Mouse (Mus musculus): Measurements from ENCODE around the gene Nsmce3. TPM values are rescaled to one million over a fixed set of nuclear protein-coding genes. Genes with fewer than 3 reads are reported as not detected.

Gene Nsmce3
- polyA plus RNA-seq (2015; fragmentation: Nextera tagmentation; extraction: Ambion mirVana): 10.3 and 11.5 TPM in 2 replicates

GRCm38 (mm10) chr7:64872743-64873241 is at the start of gene Nsmce3:
Nsmce3 (minus strand) TSS chr7:64872997.
- no peaks in the 10 kb centered on the region for H3K9me3 ChIP-seq (replicated peaks; ENCODE audit: control insufficient read depth, low read length, poor library complexity, severe bottlenecking)
- H3K4me2 ChIP-seq (ENCODE audit: low read length): peak within 1 kb of the TSS; percentile 80
- H3K27ac ChIP-seq (ENCODE audit: low read length): peak within 1 kb of the TSS; percentile 96
- H3K36me3 ChIP-seq (ENCODE audit: control insufficient read depth, insufficient read depth, low read length): no peaks in the 10 kb centered on the region
- under 1% methylated on average over 56 of the region's 57 CpGs for WGBS
- peak within 1 kb of the TSS; percentile 86 for H3K4me3 ChIP-seq (ENCODE audit: low read depth, low read length)
- peak; percentile 96 for ATAC-seq
- no peaks in the 10 kb centered on the region for H3K27me3 ChIP-seq (ENCODE audit: control insufficient read depth, insufficient read depth, low read depth, low read length)
- peak within 1 kb of the TSS; percentile 94 for H3K9ac ChIP-seq (ENCODE audit: low read depth, low read length)
- peaks cover 29% of the 10 kb centered on the region for H3K4me1 ChIP-seq (ENCODE audit: control insufficient read depth, insufficient read depth, low read length)

GRCm38 (mm10) chr7:64921189-64921588 is 48.4 kb upstream of the Nsmce3 start:
- WGBS: 27% methylated on average over 13 of the region's 13 CpGs

GRCm38 (mm10) chr7:64920735-64921134 is 47.9 kb upstream of the Nsmce3 start:
- H3K27me3 ChIP-seq (ENCODE audit: control insufficient read depth, insufficient read depth, low read depth, low read length): no peaks in the 10 kb centered on the region
- H3K4me1 ChIP-seq (ENCODE audit: control insufficient read depth, insufficient read depth, low read length): peaks cover 10% of the 10 kb centered on the region
- peak overlapping the region; percentile 32; the same call in 1 of the 2 replicates for H3K4me2 ChIP-seq (ENCODE audit: low read length)
- H3K9ac ChIP-seq (ENCODE audit: low read depth, low read length): no peak overlapping the region
- no peak overlapping the region for H3K4me3 ChIP-seq (ENCODE audit: low read depth, low read length)
- no peak for ATAC-seq
- 18% methylated on average over 5 of the region's 5 CpGs for WGBS
- H3K9me3 ChIP-seq (replicated peaks; ENCODE audit: control insufficient read depth, low read length, poor library complexity, severe bottlenecking): no peaks in the 10 kb centered on the region
- no peaks in the 10 kb centered on the region for H3K36me3 ChIP-seq (ENCODE audit: control insufficient read depth, insufficient read depth, low read length)
- H3K27ac ChIP-seq (ENCODE audit: low read length): no peak overlapping the region

More at GRCm38 (mm10) chr7:64921189-64921588, 48.4 kb upstream of the Nsmce3 start:
- Histone ChIP-seq H3K4me3 (ENCODE audit: low read depth, low read length) (no peak overlapping the region), H3K27me3 (ENCODE audit: control insufficient read depth, insufficient read depth, low read depth, low read length) (no peaks in the 10 kb centered on the region), H3K27ac (ENCODE audit: low read length) (no peak overlapping the region), H3K9me3 (replicated peaks; ENCODE audit: control insufficient read depth, low read length, poor library complexity, severe bottlenecking) (no peaks in the 10 kb centered on the region), H3K4me2 (ENCODE audit: low read length) (peak overlapping the region; percentile 32; the same call in 1 of the 2 replicates), H3K4me1 (ENCODE audit: control insufficient read depth, insufficient read depth, low read length) (peaks cover 10% of the 10 kb centered on the region), H3K9ac (ENCODE audit: low read depth, low read length) (no peak overlapping the region), H3K36me3 (ENCODE audit: control insufficient read depth, insufficient read depth, low read length) (no peaks in the 10 kb centered on the region)
- 0 out of 2 replicates have a peak, but pooled peaks have one; percentile 46 for ATAC-seq

- Histone ChIP-seq H3K36me3 (ENCODE audit: control insufficient read depth, insufficient read depth, low read length) (no peaks in the 10 kb centered on the region), H3K9me3 (replicated peaks; ENCODE audit: control insufficient read depth, low read length, poor library complexity, severe bottlenecking) (no peaks in the 10 kb centered on the region), H3K4me3 (ENCODE audit: low read depth, low read length) (no peak overlapping the region), H3K4me1 (ENCODE audit: control insufficient read depth, insufficient read depth, low read length) (peaks cover 14% of the 10 kb centered on the region), H3K9ac (ENCODE audit: low read depth, low read length) (no peak overlapping the region), H3K4me2 (ENCODE audit: low read length) (no peak overlapping the region), H3K27ac (ENCODE audit: low read length) (no peak overlapping the region), H3K27me3 (ENCODE audit: control insufficient read depth, insufficient read depth, low read depth, low read length) (no peaks in the 10 kb centered on the region)
- WGBS: 41% methylated on average over 7 of the region's 7 CpGs
- no peak for ATAC-seq
These were observed 43.9 kb upstream of the Nsmce3 start for GRCm38 (mm10) chr7:64916654-64917053.

- WGBS: 34% methylated on average over 2 of the region's 2 CpGs
- H3K27me3 ChIP-seq (ENCODE audit: control insufficient read depth, insufficient read depth, low read depth, low read length): no peaks in the 10 kb centered on the region
- no peak overlapping the region for H3K9ac ChIP-seq (ENCODE audit: low read depth, low read length)
- H3K27ac ChIP-seq (ENCODE audit: low read length): no peak overlapping the region
- H3K4me3 ChIP-seq (ENCODE audit: low read depth, low read length): no peak overlapping the region
- H3K9me3 ChIP-seq (replicated peaks; ENCODE audit: control insufficient read depth, low read length, poor library complexity, severe bottlenecking): no peaks in the 10 kb centered on the region
- no peak overlapping the region for H3K4me2 ChIP-seq (ENCODE audit: low read length)
- H3K36me3 ChIP-seq (ENCODE audit: control insufficient read depth, insufficient read depth, low read length): no peaks in the 10 kb centered on the region
- ATAC-seq: no peak
- peaks cover 8% of the 10 kb centered on the region for H3K4me1 ChIP-seq (ENCODE audit: control insufficient read depth, insufficient read depth, low read length)
These were observed 42.3 kb upstream of the Nsmce3 start for GRCm38 (mm10) chr7:64915121-64915520.

GRCm38 (mm10) chr7:64911945-64912344 is 39.1 kb upstream of the Nsmce3 start:
- 79% methylated on average over 2 of the region's 2 CpGs for WGBS
- ATAC-seq: no peak

GRCm38 (mm10) chr7:64910208-64910607 is 37.4 kb upstream of the Nsmce3 start:
- ATAC-seq: no peak
- Histone ChIP-seq H3K9ac (ENCODE audit: low read depth, low read length) (no peak overlapping the region), H3K27ac (ENCODE audit: low read length) (no peak overlapping the region)

More at GRCm38 (mm10) chr7:64911945-64912344, 39.1 kb upstream of the Nsmce3 start:
- peaks cover 6% of the 10 kb centered on the region for H3K4me1 ChIP-seq (ENCODE audit: control insufficient read depth, insufficient read depth, low read length)
- H3K27me3 ChIP-seq (ENCODE audit: control insufficient read depth, insufficient read depth, low read depth, low read length): no peaks in the 10 kb centered on the region
- no peak overlapping the region for H3K27ac ChIP-seq (ENCODE audit: low read length)
- no peaks in the 10 kb centered on the region for H3K36me3 ChIP-seq (ENCODE audit: control insufficient read depth, insufficient read depth, low read length)
- H3K9ac ChIP-seq (ENCODE audit: low read depth, low read length): no peak overlapping the region
- no peaks in the 10 kb centered on the region for H3K9me3 ChIP-seq (replicated peaks; ENCODE audit: control insufficient read depth, low read length, poor library complexity, severe bottlenecking)
- no peak overlapping the region for H3K4me2 ChIP-seq (ENCODE audit: low read length)
- H3K4me3 ChIP-seq (ENCODE audit: low read depth, low read length): no peak overlapping the region

GRCm38 (mm10) chr7:64906955-64907354 is 34.2 kb upstream of the Nsmce3 start:
- Histone ChIP-seq H3K36me3 (ENCODE audit: control insufficient read depth, insufficient read depth, low read length) (no peaks in the 10 kb centered on the region), H3K4me2 (ENCODE audit: low read length) (no peak overlapping the region), H3K4me3 (ENCODE audit: low read depth, low read length) (no peak overlapping the region), H3K27me3 (ENCODE audit: control insufficient read depth, insufficient read depth, low read depth, low read length) (no peaks in the 10 kb centered on the region), H3K4me1 (ENCODE audit: control insufficient read depth, insufficient read depth, low read length) (no peaks in the 10 kb centered on the region), H3K9me3 (replicated peaks; ENCODE audit: control insufficient read depth, low read length, poor library complexity, severe bottlenecking) (no peaks in the 10 kb centered on the region), H3K9ac (ENCODE audit: low read depth, low read length) (no peak overlapping the region), H3K27ac (ENCODE audit: low read length) (no peak overlapping the region)
- WGBS: 82% methylated on average over 5 of the region's 5 CpGs
- ATAC-seq: no peak

More at GRCm38 (mm10) chr7:64910208-64910607, 37.4 kb upstream of the Nsmce3 start:
- Histone ChIP-seq H3K4me1 (ENCODE audit: control insufficient read depth, insufficient read depth, low read length) (peaks cover 2% of the 10 kb centered on the region; the same call in 1 of the 2 replicates), H3K9me3 (replicated peaks; ENCODE audit: control insufficient read depth, low read length, poor library complexity, severe bottlenecking) (no peaks in the 10 kb centered on the region), H3K4me3 (ENCODE audit: low read depth, low read length) (no peak overlapping the region), H3K36me3 (ENCODE audit: control insufficient read depth, insufficient read depth, low read length) (no peaks in the 10 kb centered on the region), H3K4me2 (ENCODE audit: low read length) (no peak overlapping the region), H3K27me3 (ENCODE audit: control insufficient read depth, insufficient read depth, low read depth, low read length) (no peaks in the 10 kb centered on the region)
- 91% methylated on average over 2 of the region's 2 CpGs for WGBS

- no peak for ATAC-seq
- Histone ChIP-seq H3K4me3 (ENCODE audit: low read depth, low read length) (no peak overlapping the region), H3K9me3 (replicated peaks; ENCODE audit: control insufficient read depth, low read length, poor library complexity, severe bottlenecking) (no peaks in the 10 kb centered on the region), H3K9ac (ENCODE audit: low read depth, low read length) (no peak overlapping the region), H3K4me2 (ENCODE audit: low read length) (no peak overlapping the region), H3K36me3 (ENCODE audit: control insufficient read depth, insufficient read depth, low read length) (no peaks in the 10 kb centered on the region), H3K27me3 (ENCODE audit: control insufficient read depth, insufficient read depth, low read depth, low read length) (no peaks in the 10 kb centered on the region), H3K4me1 (ENCODE audit: control insufficient read depth, insufficient read depth, low read length) (no peaks in the 10 kb centered on the region), H3K27ac (ENCODE audit: low read length) (no peak overlapping the region)
- 92% methylated on average over 3 of the region's 3 CpGs for WGBS
These were observed 32.7 kb upstream of the Nsmce3 start for GRCm38 (mm10) chr7:64905506-64905905.

Data from midbrain, embryonic 16.5 days (tissue).